Mouse (Mus musculus): Measurements from ENCODE around the gene Ldlrad3. TPM values are rescaled to one million over a fixed set of nuclear protein-coding genes. Genes with fewer than 3 reads are reported as not detected.
A peak's percentile ranks its signal among the peaks of the same experiment; 100 is the strongest.

Gene Ldlrad3
- polyA plus RNA-seq (2015; fragmentation: Nextera tagmentation; extraction: Ambion mirVana) = 48.3 and 48.8 TPM in 2 replicates

GRCm38 (mm10) chr2:102185951-102186561 is at the start of gene Ldlrad3:
TSS of gene Ldlrad3 (minus strand) at chr2:102186385.
- peak within 1 kb of the TSS; percentile 90 for H3K27ac ChIP-seq (replicated peaks)
- ATAC-seq (ENCODE audit: low read depth) = peak; percentile 94
- under 1% methylated on average over 75 of the region's 77 CpGs for WGBS
- H3K27me3 ChIP-seq = no peaks in the 10 kb centered on the region
- peak within 1 kb of the TSS; percentile 62 for H3K4me3 ChIP-seq
- H3K4me2 ChIP-seq = peak within 1 kb of the TSS; percentile 68
- H3K9ac ChIP-seq = peak within 1 kb of the TSS; percentile 84
- 0 out of 2 replicates have a peak, but pooled peaks cover 6% of the 10 kb centered on the region for H3K36me3 ChIP-seq
- no peaks in the 10 kb centered on the region for H3K9me3 ChIP-seq
- peaks cover 46% of the 10 kb centered on the region for H3K4me1 ChIP-seq (replicated peaks)

DNA sequence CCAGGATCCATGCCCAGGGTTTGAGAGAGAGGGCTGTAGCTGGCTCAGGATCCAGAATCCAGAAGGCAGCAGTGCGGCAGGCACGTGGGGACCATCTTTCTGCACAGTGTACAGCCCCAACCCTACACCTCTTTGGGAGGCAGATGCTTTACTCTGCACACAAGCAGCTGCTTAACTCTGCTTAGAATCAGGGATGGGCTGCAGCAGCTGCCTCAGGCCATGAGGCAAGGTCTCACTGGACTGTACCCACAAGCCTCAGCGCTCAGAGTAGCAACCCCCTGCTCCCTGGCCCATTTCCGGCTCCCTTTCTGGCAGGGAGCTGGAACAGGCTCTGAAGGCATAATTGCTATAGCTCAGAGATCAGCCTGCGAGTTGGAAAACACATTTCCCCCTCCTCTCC is 45.3 kb upstream of the Ldlrad3 start:
- H3K4me2 ChIP-seq = no peak overlapping the region
- peak overlapping the region; percentile 42; the same call in 1 of the 2 replicates for H3K9ac ChIP-seq
- no peak overlapping the region for H3K4me3 ChIP-seq
- no peaks in the 10 kb centered on the region for H3K36me3 ChIP-seq
- no peaks in the 10 kb centered on the region for H3K27me3 ChIP-seq
- peaks cover 19% of the 10 kb centered on the region for H3K4me1 ChIP-seq (replicated peaks)
- ATAC-seq (ENCODE audit: low read depth) = peak; percentile 90
- WGBS = 39% methylated on average over 5 of the region's 5 CpGs
- H3K9me3 ChIP-seq = no peaks in the 10 kb centered on the region
- H3K27ac ChIP-seq (replicated peaks) = peak overlapping the region; percentile 64

GRCm38 (mm10) chr2:102229126-102229525 is 42.9 kb upstream of the Ldlrad3 start:
- no peaks in the 10 kb centered on the region for H3K27me3 ChIP-seq
- peaks cover 22% of the 10 kb centered on the region for H3K4me1 ChIP-seq (replicated peaks)
- H3K4me3 ChIP-seq = no peak overlapping the region
- H3K4me2 ChIP-seq = no peak overlapping the region
- 93% methylated on average over 2 of the region's 2 CpGs for WGBS
- no peak for ATAC-seq (ENCODE audit: low read depth)
- no peak overlapping the region for H3K27ac ChIP-seq (replicated peaks)
- no peak overlapping the region for H3K9ac ChIP-seq
- no peaks in the 10 kb centered on the region for H3K36me3 ChIP-seq
- no peaks in the 10 kb centered on the region for H3K9me3 ChIP-seq

DNA sequence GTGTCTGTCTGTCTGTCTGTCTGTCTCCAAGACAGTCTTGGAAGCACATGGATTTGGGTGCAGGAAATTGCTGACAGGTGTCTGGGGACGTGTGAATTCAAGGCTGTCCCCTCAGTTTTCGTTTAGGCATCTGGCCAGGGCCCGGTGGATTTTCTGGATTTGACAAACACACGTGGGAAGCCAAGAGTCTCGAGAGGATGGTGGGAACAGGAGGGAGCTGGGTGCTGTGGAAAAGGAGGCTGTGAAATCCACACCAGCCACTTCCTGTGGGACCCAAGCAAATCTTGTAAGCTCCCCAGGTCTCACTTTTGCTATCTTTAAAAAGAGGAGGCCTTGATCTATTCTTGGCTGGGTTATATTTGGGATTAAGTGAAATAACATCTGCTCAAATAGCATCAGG is 42.1 kb upstream of the Ldlrad3 start:
- no peaks in the 10 kb centered on the region for H3K9me3 ChIP-seq
- 83% methylated on average over 5 of the region's 5 CpGs for WGBS
- ATAC-seq (ENCODE audit: low read depth) = no peak

DNA sequence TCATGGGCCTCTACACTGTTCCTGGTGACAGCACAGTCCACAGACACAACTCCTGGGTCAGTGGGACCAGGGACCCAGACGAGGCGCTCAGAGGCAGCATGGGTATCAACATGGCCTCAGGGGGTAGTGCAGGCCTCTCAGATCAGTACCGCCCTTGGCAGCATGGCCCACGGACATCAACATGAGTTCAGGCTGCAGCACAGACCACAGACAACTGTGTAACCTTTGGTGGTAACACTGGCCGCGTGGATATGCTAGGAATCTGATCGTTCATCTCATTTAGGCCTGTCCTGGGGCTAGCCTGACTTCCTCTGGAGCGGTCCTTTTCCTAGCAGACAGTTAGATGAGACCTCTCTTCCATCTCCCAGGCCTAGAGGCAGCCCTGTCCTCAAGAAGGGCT is 41.7 kb upstream of the Ldlrad3 start:
- Histone ChIP-seq H3K27me3 (no peaks in the 10 kb centered on the region), H3K4me2 (no peak overlapping the region), H3K27ac (replicated peaks) (no peak overlapping the region), H3K4me1 (replicated peaks) (peaks cover 34% of the 10 kb centered on the region), H3K36me3 (no peaks in the 10 kb centered on the region), H3K9me3 (no peaks in the 10 kb centered on the region), H3K9ac (no peak overlapping the region), H3K4me3 (no peak overlapping the region)
- WGBS = 92% methylated on average over 8 of the region's 8 CpGs
- ATAC-seq (ENCODE audit: low read depth) = no peak

More for the DNA sequence above, 42.1 kb upstream of the Ldlrad3 start:
- Histone ChIP-seq H3K4me1 (replicated peaks) (peaks cover 30% of the 10 kb centered on the region), H3K9ac (no peak overlapping the region), H3K4me2 (no peak overlapping the region), H3K27me3 (no peaks in the 10 kb centered on the region), H3K27ac (replicated peaks) (no peak overlapping the region), H3K4me3 (no peak overlapping the region), H3K36me3 (no peaks in the 10 kb centered on the region)

GRCm38 (mm10) chr2:102226274-102226673 is 40.1 kb upstream of the Ldlrad3 start:
- H3K27me3 ChIP-seq = no peaks in the 10 kb centered on the region
- H3K36me3 ChIP-seq = no peaks in the 10 kb centered on the region
- H3K4me2 ChIP-seq = no peak overlapping the region
- whole genome bisulfite sequencing = 74% methylated on average over 15 of the region's 15 CpGs
- H3K9ac ChIP-seq = no peak overlapping the region
- no peaks in the 10 kb centered on the region for H3K9me3 ChIP-seq
- H3K4me1 ChIP-seq (replicated peaks) = peaks cover 24% of the 10 kb centered on the region
- no peak overlapping the region for H3K27ac ChIP-seq (replicated peaks)
- ATAC-seq (ENCODE audit: low read depth) = no peak
- H3K4me3 ChIP-seq = no peak overlapping the region

DNA sequence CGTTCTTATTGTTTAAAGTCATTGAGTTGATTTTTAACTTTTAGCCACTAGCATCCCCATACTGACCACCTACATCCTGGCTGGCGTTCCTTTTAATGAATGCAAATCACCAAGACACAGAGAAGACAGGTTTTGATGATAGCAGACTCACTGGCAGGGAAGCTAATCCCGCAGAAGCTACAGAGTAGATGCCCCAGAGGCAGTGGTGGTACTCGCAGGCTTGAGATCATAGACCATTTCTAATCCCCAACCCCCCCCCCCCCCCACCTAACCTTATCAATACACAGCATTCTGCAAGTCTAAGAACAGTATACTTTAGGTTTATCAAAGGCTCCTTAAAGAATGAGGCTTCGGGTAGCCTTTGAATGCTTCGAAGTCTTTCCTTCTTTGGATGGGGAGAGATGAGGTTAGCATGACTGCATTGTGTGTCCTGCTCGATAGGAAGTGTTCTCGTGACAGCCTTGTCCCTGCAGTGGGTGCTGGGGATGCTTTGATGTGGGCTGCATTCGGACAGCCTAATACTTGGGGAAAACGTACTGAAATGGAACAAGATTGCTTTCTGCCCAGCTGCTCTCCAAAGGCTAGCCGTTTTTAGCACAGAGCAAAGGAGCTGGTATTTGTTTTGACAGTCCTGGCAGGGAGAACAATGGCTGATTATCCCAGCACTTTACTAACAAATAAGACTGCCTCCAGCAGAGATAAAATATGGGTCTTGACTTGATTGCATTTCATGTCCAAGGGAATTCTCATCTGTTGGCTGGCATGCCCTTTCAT is 37.4 kb upstream of the Ldlrad3 start:
- ATAC-seq (ENCODE audit: low read depth) = 0 out of 2 replicates have a peak, but pooled peaks have one; percentile 35
- Histone ChIP-seq H3K9ac (peak overlapping the region; percentile 31; the same call in 1 of the 2 replicates), H3K27ac (replicated peaks) (peak overlapping the region; percentile 39), H3K4me1 (replicated peaks) (peaks cover 20% of the 10 kb centered on the region), H3K4me3 (no peak overlapping the region), H3K27me3 (no peaks in the 10 kb centered on the region), H3K9me3 (no peaks in the 10 kb centered on the region), H3K36me3 (no peaks in the 10 kb centered on the region), H3K4me2 (0 out of 2 replicates have a peak overlapping the region, but pooled peaks have one; percentile 6)
- WGBS = 14% methylated on average over 11 of the region's 11 CpGs

DNA sequence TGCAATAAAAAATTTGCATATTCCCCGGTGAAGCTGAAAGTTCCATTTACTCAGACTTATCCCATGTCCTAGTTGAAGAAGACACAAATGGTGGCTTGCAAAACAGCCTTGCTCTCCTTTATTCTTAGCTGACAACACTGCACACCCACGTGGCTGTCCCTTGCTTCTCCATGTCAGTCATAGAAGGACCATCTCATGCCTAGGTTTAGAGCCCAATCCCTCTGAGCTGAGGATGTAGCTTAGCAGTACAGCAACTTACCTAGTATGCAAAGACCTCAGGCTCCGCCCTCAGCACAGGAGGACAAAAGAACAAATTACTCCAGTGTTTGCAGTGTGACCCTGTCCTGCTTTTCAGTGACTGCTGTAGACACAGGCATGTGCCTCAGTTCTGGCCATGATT is 36.6 kb upstream of the Ldlrad3 start:
- no peaks in the 10 kb centered on the region for H3K9me3 ChIP-seq
- H3K9ac ChIP-seq = no peak overlapping the region
- no peaks in the 10 kb centered on the region for H3K36me3 ChIP-seq
- H3K4me1 ChIP-seq (replicated peaks) = peaks cover 20% of the 10 kb centered on the region
- WGBS = 58% methylated on average over 3 of the region's 3 CpGs
- ATAC-seq (ENCODE audit: low read depth) = no peak
- H3K4me2 ChIP-seq = no peak overlapping the region
- no peak overlapping the region for H3K4me3 ChIP-seq
- no peaks in the 10 kb centered on the region for H3K27me3 ChIP-seq
- H3K27ac ChIP-seq (replicated peaks) = no peak overlapping the region

DNA sequence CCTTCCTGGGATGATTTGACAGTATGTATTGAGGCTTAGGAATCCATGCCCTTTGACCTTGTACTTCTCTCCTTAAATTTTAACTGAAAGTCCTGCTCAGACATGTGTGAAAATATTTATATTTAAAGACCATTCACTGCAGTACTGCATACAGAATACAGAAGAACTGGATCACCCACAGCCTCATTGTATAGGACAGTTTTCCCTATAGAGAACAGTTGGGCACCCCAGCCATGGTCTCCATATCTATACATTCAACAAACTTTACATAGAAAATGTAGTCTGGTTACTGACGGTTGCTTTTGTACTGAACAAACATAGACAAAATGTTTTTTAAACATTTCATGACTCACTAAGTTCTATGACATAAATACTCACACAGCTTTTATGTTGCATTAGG is 30.6 kb upstream of the Ldlrad3 start:
- H3K27ac ChIP-seq (replicated peaks) = no peak overlapping the region
- no peak for ATAC-seq (ENCODE audit: low read depth)
- no peak overlapping the region for H3K4me3 ChIP-seq
- H3K9me3 ChIP-seq = no peaks in the 10 kb centered on the region
- H3K9ac ChIP-seq = no peak overlapping the region
- 95% methylated on average over 1 of the region's 1 CpGs for WGBS
- peaks cover 6% of the 10 kb centered on the region; the same call in 1 of the 2 replicates for H3K4me1 ChIP-seq (replicated peaks)
- H3K27me3 ChIP-seq = no peaks in the 10 kb centered on the region
- H3K36me3 ChIP-seq = no peaks in the 10 kb centered on the region
- H3K4me2 ChIP-seq = no peak overlapping the region

GRCm38 (mm10) chr2:102212096-102212495 is 25.9 kb upstream of the Ldlrad3 start:
- ATAC-seq (ENCODE audit: low read depth) = no peak
- no peaks in the 10 kb centered on the region for H3K36me3 ChIP-seq
- H3K9me3 ChIP-seq = no peaks in the 10 kb centered on the region
- no peak overlapping the region for H3K4me3 ChIP-seq
- no peak overlapping the region for H3K9ac ChIP-seq
- no peak overlapping the region for H3K4me2 ChIP-seq
- H3K27ac ChIP-seq (replicated peaks) = no peak overlapping the region
- 8% methylated on average over 4 of the region's 4 CpGs for WGBS
- H3K27me3 ChIP-seq = no peaks in the 10 kb centered on the region
- peaks cover 6% of the 10 kb centered on the region; the same call in 1 of the 2 replicates for H3K4me1 ChIP-seq (replicated peaks)

- peak; percentile 26 for ATAC-seq (ENCODE audit: low read depth)
- Histone ChIP-seq H3K4me2 (peak overlapping the region; percentile 46), H3K9me3 (no peaks in the 10 kb centered on the region), H3K27me3 (no peaks in the 10 kb centered on the region), H3K27ac (replicated peaks) (peak overlapping the region; percentile 54), H3K36me3 (no peaks in the 10 kb centered on the region), H3K9ac (peak overlapping the region; percentile 53; the same call in 1 of the 2 replicates), H3K4me1 (replicated peaks) (peaks cover 27% of the 10 kb centered on the region), H3K4me3 (no peak overlapping the region)
- WGBS = 5% methylated on average over 14 of the region's 14 CpGs
These were observed 19.7 kb upstream of the Ldlrad3 start for GRCm38 (mm10) chr2:102205672-102206399.

GRCm38 (mm10) chr2:102203478-102203877 is 17.3 kb upstream of the Ldlrad3 start:
- Histone ChIP-seq H3K4me3 (no peak overlapping the region), H3K4me2 (no peak overlapping the region), H3K4me1 (replicated peaks) (peaks cover 27% of the 10 kb centered on the region), H3K36me3 (no peaks in the 10 kb centered on the region), H3K27me3 (no peaks in the 10 kb centered on the region), H3K9ac (no peak overlapping the region), H3K27ac (replicated peaks) (no peak overlapping the region), H3K9me3 (no peaks in the 10 kb centered on the region)
- ATAC-seq (ENCODE audit: low read depth) = no peak
